Mouse (Mus musculus): ENCODE data around the gene Vpreb1.

DNA sequence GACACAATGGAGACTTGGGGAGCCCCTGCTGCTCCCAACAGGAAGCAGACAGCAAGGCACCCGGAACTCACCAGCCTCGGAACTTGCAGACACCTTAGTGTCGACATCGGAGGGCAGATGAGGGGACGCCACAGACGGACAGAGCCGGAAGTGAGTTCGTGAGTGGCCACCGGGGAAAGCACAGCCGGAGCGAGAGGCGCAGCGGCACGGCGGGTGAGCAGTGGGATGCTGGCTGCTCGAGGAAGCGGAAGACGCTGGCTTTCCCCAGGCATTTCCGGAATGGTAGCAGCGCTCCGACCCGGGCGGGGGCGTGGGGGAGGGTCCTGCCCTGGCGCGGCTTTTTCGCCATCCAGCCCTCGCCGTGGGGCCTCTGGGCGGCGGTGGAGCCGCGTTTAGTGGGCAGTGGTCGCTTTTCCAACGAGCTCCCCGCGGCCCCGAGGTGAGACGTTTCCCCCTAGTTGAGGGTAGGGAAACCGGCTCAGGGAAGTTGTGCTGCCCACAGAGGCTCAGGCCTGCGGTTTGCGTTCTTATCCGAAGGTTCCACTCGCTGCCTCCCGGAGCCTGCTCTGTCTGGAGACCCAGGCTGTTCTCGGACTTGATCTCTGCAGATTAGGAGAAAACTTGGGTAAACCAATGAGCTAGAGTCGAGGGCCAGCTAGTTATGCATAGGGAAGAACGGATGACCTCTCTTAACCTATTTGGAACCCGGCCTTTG, at the start of gene Vpreb1, which contains the start of gene Top3b:
- TF ChIP-seq MAFK (IDR thresholded peaks at IDR 0.05; ENCODE audit: insufficient read depth, low read depth, low read length) = no peak
- peak; percentile 85 for TF ChIP-seq HCFC1 (IDR thresholded peaks at IDR 0.05; ENCODE audit: borderline replicate concordance, insufficient read depth, low read length)
